Mouse (Mus musculus) adipocyte (in vitro differentiated cells): ENCODE measurements around the gene Pon3.

ENCODE experiments used
- DNase-seq: peaks from one replicate; pipeline ENCODE4 v3.0.0-alpha.2; 2016; ENCODE audit warnings: low spot score

Gene Pon3

DNA sequence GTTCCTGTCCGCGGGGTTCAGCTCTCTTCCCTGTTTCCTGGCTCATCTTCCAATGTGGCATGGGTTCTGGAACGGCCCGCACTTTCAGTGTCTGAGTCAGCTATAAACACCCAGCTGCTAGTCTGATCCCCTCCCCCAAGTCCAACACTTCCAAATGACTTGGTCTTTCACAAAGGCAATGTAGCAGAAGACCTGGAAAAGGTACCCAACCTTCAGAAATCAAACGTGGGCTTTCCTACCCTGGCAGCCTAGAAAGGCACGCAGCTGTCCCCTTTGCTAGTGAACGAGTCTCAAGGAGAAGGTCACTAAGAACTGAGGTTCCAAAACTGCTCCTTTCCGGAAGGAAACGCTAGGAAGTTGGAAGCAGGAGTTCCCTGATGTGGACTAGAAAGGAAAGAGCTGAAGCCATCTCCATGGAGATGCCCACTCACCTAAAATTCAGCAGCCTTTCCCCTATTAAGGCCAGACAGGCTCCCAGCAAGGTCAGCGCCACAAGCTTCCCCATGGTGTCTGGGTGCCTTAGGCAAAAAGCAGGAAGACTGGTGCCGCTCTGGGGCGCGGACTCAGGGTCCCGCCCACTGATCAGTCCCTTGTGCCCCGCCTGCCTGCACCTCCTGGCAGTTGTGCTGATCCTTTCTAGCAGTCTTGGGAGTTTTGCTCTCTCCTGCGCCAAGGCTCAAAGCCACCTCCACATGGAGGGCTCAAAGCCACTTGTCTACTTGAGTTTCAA lies at the start of gene Pon3:
TSS of gene Pon3 (minus strand) at position 565 of the 730 bp plus-strand sequence.
- DNase-seq = no peak

DNA sequence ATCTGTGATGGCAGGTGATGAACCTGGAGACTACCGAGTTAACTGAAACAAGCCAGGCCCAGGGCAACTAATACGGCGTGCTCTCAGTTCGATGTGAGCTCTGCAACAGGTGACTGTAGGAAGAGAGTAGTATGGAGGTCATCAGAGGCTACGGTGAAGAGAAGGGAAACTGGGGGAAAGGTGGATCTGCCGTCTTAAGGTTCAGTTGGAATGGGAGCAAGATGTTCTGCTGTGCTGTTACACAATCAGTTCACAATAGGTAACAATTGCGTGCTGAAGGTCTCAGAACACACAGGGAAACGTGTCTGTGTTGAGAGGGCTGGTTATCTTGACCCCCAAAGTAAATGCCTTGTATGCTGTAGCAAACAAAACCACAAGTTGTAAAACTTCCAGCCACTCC lies 48.9 kb upstream of the Pon3 start:
- DNase-seq = no peak

DNA sequence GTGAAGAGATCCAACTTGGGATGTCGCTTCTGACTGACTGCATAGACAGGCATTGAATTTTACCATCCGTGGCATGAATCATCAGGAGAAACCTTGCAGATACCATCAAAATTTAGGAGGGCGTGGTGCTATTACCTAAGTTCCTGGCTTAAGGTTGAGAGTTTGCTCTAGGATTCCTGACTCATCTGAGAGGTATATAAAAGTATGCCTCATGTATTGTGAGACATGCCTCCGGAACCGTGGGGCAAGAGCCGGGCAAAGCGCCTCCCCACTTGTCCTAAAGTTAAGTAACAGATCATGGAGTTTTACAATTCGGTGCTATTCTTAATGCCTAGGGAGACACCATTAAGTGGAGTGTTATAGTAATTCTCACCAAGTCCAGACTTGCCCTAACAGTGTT lies 44.5 kb upstream of the Pon3 start:
- no peak for DNase-seq

DNA sequence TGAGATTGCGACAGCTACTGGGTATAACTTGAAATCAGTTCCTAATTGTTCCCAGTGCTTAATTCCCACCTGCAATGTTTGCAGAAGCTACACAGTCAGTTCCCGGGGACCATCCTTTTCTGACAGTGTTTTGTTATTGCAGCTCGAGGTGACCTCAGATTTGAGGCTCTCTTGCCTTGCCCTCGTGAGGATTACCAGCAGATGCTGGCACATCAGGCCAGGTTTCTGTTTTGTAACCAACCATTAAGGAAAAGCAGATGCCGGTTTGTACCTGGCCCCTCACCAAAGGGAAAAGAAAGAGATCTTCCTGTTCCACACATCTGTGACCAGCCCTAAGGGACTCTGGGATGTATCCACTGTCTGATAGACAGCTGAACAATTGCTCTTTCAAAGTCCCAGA lies 43.5 kb upstream of the Pon3 start:
- DNase-seq = no peak

DNA sequence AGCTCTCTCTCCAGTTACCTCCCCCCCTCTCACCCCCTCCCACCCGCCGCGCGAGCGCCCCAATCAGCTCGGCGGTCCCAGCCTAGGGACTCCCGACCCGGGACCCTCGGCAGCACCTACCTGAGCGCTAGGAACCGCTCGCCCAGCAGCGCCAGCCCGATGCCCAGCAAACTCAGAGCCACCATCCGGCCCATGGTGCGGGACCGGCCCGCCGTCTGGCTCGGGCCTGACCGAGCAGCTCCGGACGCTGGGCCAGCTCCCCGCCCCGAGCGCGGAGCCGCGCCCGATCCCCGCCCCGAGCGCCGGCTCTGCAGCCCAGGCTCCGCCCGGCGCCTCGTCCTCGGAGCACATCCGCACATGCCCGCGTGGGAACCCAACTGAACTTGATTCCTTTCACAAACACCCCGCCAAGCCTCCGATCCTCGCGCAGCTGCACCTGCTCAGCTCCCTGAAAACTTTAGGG lies 42.0 kb upstream of the Pon3 start, which contains the start of gene Pon2:
TSS of gene Pon2 (minus strand) at position 364 of the 463 bp plus-strand sequence.
- peak; percentile 84 for DNase-seq

DNA sequence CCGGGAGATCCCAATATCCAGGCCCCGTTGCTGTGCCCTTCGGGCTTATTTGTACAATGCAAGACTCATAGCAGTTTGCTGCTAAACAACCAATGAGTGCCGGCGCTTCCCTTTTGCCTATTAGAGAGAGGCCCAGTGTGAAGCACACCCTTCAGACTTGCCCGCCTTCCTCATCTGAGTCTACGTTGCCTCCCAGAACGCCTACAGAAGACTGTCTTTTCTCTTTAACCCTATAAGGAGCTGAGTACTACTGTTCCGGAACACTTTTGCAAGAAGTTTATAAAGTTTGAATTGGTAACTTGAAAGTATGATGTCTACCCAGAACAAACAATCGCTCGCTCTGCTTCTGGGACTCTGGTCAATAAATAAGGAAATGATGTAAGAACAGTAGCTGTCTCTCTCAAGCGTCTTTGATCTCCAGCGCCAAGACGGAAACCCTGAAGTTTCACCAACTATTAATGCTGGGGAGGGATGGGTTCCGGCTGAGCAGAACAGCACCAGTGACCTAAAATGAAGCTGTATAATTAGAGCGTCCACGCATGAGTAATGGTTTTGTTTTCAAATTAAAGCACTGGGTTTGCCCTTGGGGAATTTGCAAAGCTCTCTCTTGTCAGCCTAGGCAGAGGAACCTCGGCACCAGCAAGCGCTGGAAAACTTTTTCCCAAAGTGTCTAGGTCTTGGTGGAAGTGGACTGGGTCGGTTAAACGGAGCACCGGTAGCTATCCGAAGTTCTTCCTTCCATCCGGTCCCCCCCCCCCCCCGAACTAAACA lies 41.4 kb upstream of the Pon3 start:
- peak; percentile 88 for DNase-seq

DNA sequence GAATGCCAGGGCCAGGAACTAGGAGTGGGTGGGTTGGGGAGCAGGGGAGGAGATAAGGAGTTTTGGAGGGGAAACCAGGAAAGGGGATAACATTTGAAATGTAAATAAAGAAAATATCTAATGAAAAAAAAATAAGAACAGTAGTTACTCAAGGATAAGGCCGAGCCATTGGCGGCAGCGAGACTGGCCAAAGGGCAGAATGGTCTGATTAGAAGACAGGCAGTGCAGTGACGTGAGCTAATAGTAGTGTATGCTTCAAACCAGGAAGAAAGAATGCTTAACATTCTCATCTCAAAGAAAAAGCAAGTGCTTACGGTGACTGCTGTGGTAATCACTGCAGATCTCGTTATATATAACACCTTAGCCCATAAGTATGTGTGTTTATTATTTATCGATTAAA lies 40.0 kb upstream of the Pon3 start:
- DNase-seq = no peak

DNA sequence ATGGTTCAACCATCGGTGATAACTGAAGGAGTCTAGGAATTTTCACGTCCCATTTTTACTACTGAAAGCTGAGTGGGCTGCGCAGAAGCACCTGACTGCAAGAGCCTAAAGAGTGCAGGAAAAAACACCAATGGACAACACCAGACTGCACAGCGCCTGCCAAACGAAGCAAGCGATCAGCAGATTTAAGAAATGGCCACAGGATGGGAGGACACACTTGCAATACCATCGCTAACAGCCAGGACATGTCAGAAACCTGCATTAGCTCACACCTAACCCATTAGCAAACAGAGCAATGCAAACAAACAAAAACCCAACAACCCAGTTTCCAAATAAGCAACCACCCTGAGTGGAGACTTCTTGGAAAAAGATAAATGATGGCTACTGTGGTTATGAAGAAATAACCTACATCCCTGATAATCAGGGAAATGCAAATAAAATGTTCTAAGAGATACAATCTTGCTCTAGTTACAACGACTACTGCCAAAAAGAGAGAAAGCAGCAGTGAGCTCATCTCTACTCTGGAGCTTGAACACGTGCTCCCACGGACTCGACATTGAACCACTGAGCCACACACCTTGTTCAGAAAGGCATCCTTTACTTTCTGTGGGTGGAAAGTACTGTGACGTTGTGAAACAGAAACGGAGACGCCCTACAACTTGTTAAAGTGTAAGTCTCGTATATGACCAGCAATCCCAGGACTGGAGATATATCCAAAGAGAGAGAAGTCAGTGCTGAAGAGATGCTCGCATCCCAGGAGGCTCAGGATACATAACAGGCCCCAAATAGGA lies 38.8 kb upstream of the Pon3 start:
- no peak for DNase-seq

DNA sequence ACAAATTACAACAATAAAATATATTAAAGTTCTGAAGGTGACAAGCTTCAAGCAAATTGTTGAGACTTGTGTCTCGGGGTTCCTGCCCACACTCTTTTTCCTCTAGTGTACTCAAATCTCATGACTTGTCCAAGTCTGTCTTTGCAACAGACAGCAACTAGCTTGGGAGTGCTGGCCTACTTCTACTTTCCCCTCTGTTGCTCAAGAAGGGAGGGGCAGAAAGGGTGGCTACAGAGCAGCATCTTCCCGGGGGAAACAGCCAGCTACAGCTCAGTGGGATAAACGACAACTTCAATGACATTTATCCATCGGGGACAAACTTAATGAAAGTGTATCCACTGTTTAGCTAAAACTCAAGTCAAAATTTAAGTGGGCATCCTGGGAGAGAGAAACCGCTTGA lies 36.8 kb upstream of the Pon3 start:
- DNase-seq = peak; percentile 39

DNA sequence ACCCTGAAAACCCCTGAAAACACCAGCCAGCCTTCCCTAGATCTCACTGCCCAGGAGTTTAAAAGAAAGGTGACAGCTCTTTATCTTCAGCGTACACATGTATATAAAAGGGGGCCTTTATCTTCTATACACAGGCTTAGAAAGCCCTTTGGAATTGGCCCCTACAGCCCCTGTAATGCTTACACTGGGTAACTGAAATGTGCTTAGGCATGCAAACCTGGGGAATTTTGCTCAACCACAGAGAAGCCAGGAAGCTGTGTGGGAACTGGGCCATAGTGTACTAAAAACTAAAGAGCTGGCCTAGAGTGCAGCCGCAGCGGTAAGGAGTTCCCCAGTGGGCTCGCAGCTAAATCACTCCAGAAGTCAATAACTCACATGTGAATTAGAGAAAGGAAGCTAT lies 35.4 kb upstream of the Pon3 start:
- peak; percentile 70 for DNase-seq

DNA sequence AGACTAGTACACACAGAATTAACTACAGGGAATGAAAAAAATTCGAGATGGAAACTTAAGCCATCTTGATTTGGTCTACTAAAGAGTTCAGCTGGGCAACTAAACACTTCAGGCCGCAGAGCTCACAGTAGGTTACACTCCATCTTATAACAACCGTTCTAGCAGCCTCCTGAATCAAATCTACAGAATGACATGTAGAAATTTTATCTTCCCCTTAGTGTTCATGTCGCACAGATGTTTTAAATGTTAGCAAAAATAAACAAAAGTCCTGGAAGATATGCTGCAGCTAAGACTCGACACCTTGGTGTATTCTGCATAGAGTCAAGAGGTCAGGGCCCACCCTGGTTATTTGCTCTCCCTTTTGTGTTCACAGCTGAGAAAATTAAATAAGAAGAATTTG lies 31.8 kb upstream of the Pon3 start:
- no peak for DNase-seq

DNA sequence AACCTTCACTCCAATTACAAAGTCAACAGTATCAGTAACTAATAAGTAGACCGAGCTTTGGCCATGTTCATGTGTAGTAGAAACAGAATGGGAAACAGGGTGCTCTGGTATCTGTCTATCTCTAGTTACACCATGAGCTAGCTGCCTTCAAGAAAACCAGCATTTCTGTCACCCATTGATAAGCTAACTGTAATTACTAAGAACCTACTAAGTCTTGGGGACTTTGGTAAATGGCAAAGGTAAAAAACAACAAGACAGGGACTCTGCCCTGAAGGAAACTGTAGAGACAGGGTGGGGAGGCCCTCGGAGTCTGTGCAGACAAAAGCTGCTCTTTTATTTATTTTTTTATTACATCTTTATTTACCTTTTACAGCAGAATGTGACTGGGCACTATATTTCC lies 31.3 kb upstream of the Pon3 start:
- DNase-seq = no peak

DNA sequence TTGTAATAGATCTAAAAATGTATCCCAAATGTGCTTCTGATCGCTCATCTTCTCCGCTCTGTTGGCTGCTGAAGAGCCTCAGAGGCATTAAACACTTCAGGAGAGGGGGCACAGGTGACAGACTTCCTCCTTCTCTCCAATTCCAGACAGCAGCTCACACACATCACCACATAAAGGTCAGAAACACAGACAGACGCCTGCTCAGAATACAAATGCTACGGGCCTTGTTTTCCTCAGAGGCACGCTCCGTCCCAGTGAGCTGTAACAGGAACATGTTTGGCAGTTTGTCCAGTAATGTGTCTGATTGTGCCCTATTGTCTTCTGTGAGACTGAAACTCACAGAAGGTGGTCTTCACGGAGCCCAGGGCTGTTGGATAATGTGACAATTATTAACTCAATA lies 26.3 kb upstream of the Pon3 start:
- DNase-seq = no peak

DNA sequence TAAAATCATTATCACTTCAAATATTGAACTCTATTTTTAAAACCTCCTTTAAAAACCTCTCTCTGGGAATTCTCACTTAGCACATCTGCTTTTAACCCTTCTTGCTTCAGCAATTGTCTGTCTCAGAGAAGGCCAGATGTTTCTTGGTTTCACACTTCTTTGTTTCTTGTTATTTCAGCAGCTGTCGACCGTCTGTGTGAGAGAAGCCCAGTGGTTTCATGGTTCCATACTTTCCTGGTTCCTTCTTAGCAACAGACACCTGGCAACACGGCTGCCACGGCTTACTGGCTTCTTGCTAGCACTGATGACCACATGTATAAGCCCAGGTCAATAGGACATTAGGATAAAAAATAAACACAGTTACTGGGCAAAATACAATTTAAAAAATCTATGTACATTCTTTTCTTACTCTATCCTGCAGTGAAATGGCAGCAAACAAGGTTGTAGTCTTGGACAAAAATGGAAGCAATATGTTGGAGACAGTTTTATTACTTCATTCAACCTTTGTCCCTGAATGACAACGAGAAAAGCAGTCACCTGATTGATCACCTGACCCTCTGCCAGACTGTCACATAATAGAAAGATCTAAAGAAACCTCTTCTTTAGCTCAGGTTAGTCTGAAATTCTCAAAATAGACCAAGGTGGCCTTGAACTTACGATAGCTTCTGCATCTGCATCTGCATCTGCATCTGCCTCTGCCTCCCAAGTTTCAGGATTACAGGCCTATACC lies 24.7 kb upstream of the Pon3 start:
- DNase-seq = no peak

DNA sequence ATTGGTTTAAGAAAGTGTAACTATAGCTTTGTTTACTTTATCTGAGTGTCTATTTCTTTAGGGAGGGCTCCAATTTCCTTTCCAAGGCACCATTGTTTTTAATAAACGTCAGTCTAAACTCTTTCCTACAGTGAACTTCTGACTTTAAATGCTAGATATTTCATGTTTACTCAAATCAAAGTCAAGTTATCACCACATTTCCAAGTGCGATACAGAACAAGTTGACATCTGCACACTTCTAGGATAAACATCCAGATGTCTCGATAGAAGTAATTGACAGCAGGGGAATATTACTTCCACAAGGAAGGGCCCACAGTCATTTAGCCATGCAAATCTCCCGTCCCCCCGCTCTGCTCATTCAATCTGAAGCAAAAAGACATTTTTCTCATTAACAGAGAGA lies 21.9 kb upstream of the Pon3 start:
- no peak for DNase-seq

DNA sequence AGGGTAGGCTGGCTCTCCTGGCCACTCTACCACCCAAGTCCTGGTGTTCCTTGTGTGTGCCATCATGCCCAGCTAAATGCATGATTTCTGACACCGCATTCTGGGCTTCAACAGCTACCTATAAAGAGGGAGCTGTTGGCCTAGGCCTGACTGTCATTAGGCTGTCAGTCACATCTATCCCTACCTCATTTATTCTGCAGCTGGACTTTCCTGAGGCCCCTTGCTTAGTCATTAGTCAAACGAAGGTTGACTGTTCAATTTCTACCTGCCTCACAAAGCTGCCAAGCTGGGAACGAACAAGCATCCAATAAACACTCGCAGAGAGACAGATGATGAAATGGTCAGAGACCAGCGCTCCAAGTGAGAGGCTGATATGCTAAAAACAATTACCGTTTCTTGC lies 13.6 kb upstream of the Pon3 start:
- DNase-seq = no peak

DNA sequence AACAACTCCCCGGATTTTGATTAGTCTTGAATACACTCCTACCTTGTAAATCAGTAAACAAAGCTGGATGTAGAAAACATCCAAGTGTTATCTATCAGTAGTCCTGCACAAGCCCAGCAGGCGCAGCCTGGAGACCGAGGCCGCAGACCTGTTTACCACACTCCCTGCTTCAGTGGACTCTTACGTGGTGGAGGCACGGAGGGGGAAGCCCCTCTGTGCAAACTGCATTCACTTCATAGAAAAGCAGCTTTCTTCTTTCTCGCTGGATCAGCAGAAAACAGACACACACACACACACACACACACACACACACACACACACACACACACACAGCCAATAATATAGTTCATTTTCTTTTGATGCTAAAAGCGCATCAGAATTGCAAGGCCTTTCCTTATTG lies 8.7 kb upstream of the Pon3 start:
- DNase-seq = no peak

DNA sequence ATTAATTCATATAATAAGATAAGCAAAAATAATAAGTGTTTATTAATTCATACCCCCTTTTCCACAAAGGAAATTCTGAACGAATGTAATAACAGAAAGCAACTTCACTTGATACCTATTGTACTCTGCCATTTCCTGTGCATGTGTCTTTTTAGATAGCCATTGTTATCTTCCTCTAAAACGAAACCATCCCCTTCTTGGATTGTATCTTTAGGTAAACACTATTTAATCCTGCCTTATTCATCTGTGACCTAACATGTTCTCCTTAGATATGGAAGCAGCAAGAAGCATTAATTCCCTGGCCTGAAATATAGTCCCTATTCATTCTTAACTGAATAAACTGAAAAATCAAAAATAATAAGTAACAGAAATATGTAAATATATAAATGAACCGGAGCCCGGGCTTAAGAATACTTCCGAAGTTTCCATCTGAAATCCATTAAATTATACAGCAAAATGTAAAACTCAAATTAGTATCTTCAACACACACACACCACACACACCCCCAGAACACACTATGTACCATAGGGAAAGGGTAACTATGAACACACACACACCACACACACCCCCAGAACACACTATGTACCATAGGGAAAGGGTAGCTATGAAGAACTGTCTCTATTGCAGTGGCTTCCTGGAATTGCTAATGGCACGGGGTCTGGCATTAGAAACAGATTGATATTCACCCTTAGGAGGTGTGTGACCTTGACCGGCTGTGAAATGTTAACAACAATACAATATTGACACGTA lies 7.3 kb upstream of the Pon3 start:
- no peak for DNase-seq

DNA sequence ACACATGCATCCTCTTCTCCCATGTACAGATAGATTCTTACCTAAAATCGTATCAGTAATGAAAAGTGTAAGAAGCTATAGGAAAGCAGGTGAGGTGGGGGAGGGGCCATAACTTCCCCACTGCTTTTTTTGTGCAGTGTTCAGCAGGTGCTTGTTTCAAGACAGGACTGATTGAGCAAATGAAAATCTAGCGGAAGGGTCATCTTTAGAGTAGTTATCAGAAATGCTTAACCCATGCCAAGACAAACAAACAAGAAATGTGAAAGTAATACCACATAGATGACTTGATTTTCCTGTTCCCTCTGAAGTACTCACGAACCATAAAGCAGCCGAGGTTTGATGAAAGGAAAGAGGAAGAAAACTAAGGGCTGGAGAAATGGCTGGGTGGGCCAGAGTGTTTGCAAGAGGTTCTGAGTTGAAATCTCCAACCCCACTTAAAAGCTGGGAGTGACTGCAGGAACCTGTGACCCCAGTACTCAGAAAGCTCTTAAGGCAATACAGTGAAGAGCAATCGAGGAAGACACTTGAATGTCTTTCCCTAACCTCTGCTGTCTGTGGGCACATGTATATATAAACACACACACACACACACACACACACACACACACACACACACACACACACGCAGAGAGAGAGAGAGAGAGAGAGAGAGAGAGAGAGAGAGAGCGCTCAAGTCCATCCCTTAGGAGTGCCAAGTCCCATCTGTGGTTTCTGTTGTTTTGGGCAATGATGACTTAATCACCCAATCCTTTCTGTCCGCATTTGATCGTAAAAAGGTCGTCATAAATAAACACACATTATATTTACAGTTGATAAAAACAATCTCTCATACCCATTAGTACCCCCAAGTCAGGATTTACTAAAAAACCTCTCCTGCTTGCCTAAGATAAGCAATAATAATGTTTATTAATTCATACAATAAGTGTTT lies 6.5 kb upstream of the Pon3 start:
- no peak for DNase-seq

DNA sequence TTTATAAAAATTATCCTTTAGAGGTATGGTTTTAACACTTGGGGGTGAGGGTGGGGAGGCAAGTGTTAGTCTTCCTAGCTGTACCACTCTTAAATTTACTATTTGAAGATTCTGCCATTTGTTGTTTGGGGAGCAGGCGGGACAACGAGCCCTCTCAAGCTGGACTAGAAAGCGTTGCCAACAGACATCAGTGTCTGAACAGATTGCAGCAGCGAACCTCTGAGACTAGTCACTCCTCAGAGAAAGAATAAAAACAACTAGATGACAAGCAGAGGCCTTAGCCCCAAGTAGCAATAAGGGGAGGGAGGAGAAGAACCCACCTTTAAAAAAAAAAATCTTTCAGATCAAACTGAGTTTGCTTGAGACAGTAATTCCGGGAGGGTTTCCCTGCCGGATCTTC lies 795 bp downstream of the Pon3 start:
- DNase-seq = no peak
